In genomic region chr9:106476002-106476923, GRCm38 (mm10) we compare ENCODE assay signal across 8 mouse cellular contexts. TPM values are rescaled to one million over a fixed set of nuclear protein-coding genes. Genes with fewer than 3 reads are reported as not detected.
DNase-seq lines count a peak whose midpoint lies in the region; ATAC-seq and TF ChIP-seq lines count a peak whose summit lies in the region.

No protein-coding gene starts in this region.

- H3K79me2 ChIP-seq in C2C12 (ENCODE audit: control insufficient read depth, insufficient read depth) (peaks cover 53% of the 10 kb centered on the region), macrophage (ENCODE audit: inconsistent target) (peaks cover 38% of the 10 kb centered on the region)

- no peaks in the 10 kb centered on the region for H3K27me3 ChIP-seq in C2C12 (ENCODE audit: control insufficient read depth, insufficient read depth, insufficient read length)
- peaks cover 14% of the 10 kb centered on the region for H3K27me3 ChIP-seq in forebrain, embryonic 10.5 days (ENCODE audit: poor library complexity, severe bottlenecking)
- no peaks in the 10 kb centered on the region for H3K27me3 ChIP-seq in heart, embryonic 14.5 days (ENCODE audit: control insufficient read depth, insufficient read depth, low read length)
- H3K27me3 ChIP-seq in kidney, embryonic 16.5 days (ENCODE audit: insufficient read depth, low read length) = no peaks in the 10 kb centered on the region

- peaks cover 18% of the 10 kb centered on the region for H3K79me3 ChIP-seq in C2C12 (ENCODE audit: low read depth)

- H3K4me1 ChIP-seq in forebrain, embryonic 10.5 days = peaks cover 76% of the 10 kb centered on the region
- H3K4me1 ChIP-seq in heart, embryonic 14.5 days (ENCODE audit: control insufficient read depth in 2 of 2, insufficient read depth in 2 of 2, low read length in 2 of 2) = peaks cover 29% of the 10 kb centered on the region in 2 experiments
- H3K4me1 ChIP-seq in kidney, embryonic 16.5 days (ENCODE audit: insufficient read depth, low read length) = peaks cover 45% of the 10 kb centered on the region

- H3K4me3 ChIP-seq in C2C12 (ENCODE audit: insufficient read depth, poor library complexity, severe bottlenecking) = peak overlapping the region; percentile 61
- peak overlapping the region; percentile 87 for H3K4me3 ChIP-seq in forebrain, embryonic 10.5 days
- H3K4me3 ChIP-seq in heart, embryonic 14.5 days (ENCODE audit: control insufficient read depth in 1 of 2, insufficient read depth in 1 of 2, low read depth in 1 of 2, low read length in 2 of 2) = peak overlapping the region; percentile 1 to 13; a peak in 2 of 4 replicates
- H3K4me3 ChIP-seq in kidney, embryonic 16.5 days (ENCODE audit: low read length) = peak overlapping the region; percentile 3
- peak overlapping the region; percentile 72 for H3K4me3 ChIP-seq in macrophage (ENCODE audit: inconsistent target)

- no peaks in the 10 kb centered on the region for H3K9me3 ChIP-seq in forebrain, embryonic 10.5 days
- H3K9me3 ChIP-seq in heart, embryonic 14.5 days (ENCODE audit: control insufficient read depth, low read length) = no peaks in the 10 kb centered on the region
- no peaks in the 10 kb centered on the region for H3K9me3 ChIP-seq in kidney, embryonic 16.5 days (ENCODE audit: low read length)

- H3K27ac ChIP-seq in forebrain, embryonic 10.5 days = peak overlapping the region; percentile 83
- peak overlapping the region; percentile 3 to 56 for H3K27ac ChIP-seq in heart, embryonic 14.5 days (replicated peaks in 1 of 2; ENCODE audit: control insufficient read depth in 1 of 2, insufficient read depth in 1 of 2, low read depth in 2 of 2, low read length in 2 of 2)
- peak overlapping the region; percentile 63 for H3K27ac ChIP-seq in kidney, embryonic 16.5 days (ENCODE audit: low read length)
- H3K27ac ChIP-seq in macrophage = peak overlapping the region; percentile 94

- H3K36me3 ChIP-seq in C2C12 (ENCODE audit: control insufficient read depth, insufficient read depth) (peaks cover 5% of the 10 kb centered on the region), macrophage (ENCODE audit: inconsistent target) (peaks cover 15% of the 10 kb centered on the region; the same call in 1 of the 2 replicates)
- peaks cover 24% of the 10 kb centered on the region for H3K36me3 ChIP-seq in forebrain, embryonic 10.5 days (replicated peaks)
- H3K36me3 ChIP-seq in heart, embryonic 14.5 days (ENCODE audit: control insufficient read depth, insufficient read depth, low read length) = peaks cover 12% of the 10 kb centered on the region
- peaks cover 8% of the 10 kb centered on the region for H3K36me3 ChIP-seq in kidney, embryonic 16.5 days (ENCODE audit: insufficient read depth, low read length)

- peak; percentile 61 for DNase-seq in MEL-GATA-1-ER (ENCODE audit: extremely low read depth, low read depth)
- no peak for DNase-seq in forebrain, embryonic 10.5 days (ENCODE audit: extremely low spot score, low spot score)
- peak; percentile 82 for DNase-seq in spleen, postnatal 36 days (ENCODE audit: low spot score in 2 of 2)

- peak; percentile 31 for ATAC-seq in heart, embryonic 14.5 days (ENCODE audit: insufficient number of reproducible peaks, insufficient read depth, low FRiP score, low read depth)
- peak; percentile 47 for ATAC-seq in kidney, embryonic 16.5 days (ENCODE audit: low FRiP score, low TSS enrichment)
- ATAC-seq in cerebellum, adult (ENCODE audit: insufficient number of reproducible peaks, low FRiP score, low TSS enrichment) = no peak

- H3K9ac ChIP-seq in heart, embryonic 14.5 days (ENCODE audit: low read length) = peak overlapping the region; percentile 49
- H3K9ac ChIP-seq in kidney, embryonic 16.5 days (replicated peaks; ENCODE audit: low read length) = peak overlapping the region; percentile 55

- H3ac ChIP-seq in C2C12 (ENCODE audit: control insufficient read depth, insufficient read length, low read depth) = peak overlapping the region; percentile 53

- 39% methylated on average over 16 of the region's 16 CpGs for WGBS in forebrain, embryonic 10.5 days
- 27% methylated on average over 16 of the region's 16 CpGs for WGBS in heart, embryonic 14.5 days
- WGBS in kidney, embryonic 16.5 days = 22% methylated on average over 16 of the region's 16 CpGs
- 8% methylated on average over 16 of the region's 16 CpGs for WGBS in macrophage (ENCODE audit: missing documents)

- TF ChIP-seq CTCF in C2C12 (IDR thresholded peaks at IDR 0.05; ENCODE audit: control insufficient read depth, insufficient read depth, insufficient read length) = no peak

- peak overlapping the region; percentile 45 for H3K4me2 ChIP-seq in heart, embryonic 14.5 days (ENCODE audit: low read length)
- H3K4me2 ChIP-seq in kidney, embryonic 16.5 days (replicated peaks; ENCODE audit: low read depth, low read length) = peak overlapping the region; percentile 37

TF ChIP-seq in C2C12, 6 proteins besides CTCF, POLR2A, EP300 and RAD21:
- peak; percentile 98 for TF ChIP-seq USF1 (IDR thresholded peaks at IDR 0.05; ENCODE audit: low read depth)
- TF ChIP-seq CEBPB (IDR thresholded peaks at IDR 0.05; ENCODE audit: low read depth) = no peak
TF ChIP-seq in C2C12: peak in this region for 1.

RNA-seq across cellular contexts. Expression of gene Parp3, which starts 0.5 kb away (rescaled TPM):
- 26.8 TPM for polyA plus RNA-seq in C2C12 (2012; fragmentation: generic; extraction: Trizol)
- 2.1 and 2.6 TPM in 2 replicates for polyA plus RNA-seq in forebrain, embryonic 10.5 days (2016; fragmentation: Nextera tagmentation; extraction: Ambion mirVana)
- 1.2 and 1.3 TPM in 2 replicates for polyA plus RNA-seq in heart, embryonic 14.5 days (2014; fragmentation: Nextera tagmentation; extraction: Ambion mirVana)
- polyA plus RNA-seq in kidney, embryonic 16.5 days (2015; fragmentation: Nextera tagmentation; extraction: Ambion mirVana) = 3.3 and 3.5 TPM in 2 replicates
- total RNA-seq in macrophage (2018; cell fraction: chromatin; rRNA removed) = 100 to 1,000 TPM in 17 of 26 experiments, 10 to 100 TPM in 9; 48.9 to 188 (median 124) TPM
- total RNA-seq in macrophage (2018; cell fraction: cytosol; rRNA removed) = 10 to 100 TPM; 15.1 to 57.8 (median 27.0) TPM
- 100 to 1,000 TPM in 12 of 26 experiments, 10 to 100 TPM in 14; 58.4 to 171 (median 95.9) TPM for total RNA-seq in macrophage (2018; cell fraction: nucleus; rRNA removed)
- 28.0 to 31.0 TPM (median 28.4 TPM) in 3 replicates for polyA plus RNA-seq in macrophage (2018)

RNA-seq across cellular contexts. Expression of gene Rrp9, which starts 0.5 kb away (rescaled TPM):
- 109 TPM for polyA plus RNA-seq in C2C12 (2012; fragmentation: generic; extraction: Trizol)
- 85.2 and 91.4 TPM in 2 replicates for polyA plus RNA-seq in forebrain, embryonic 10.5 days (2016; fragmentation: Nextera tagmentation; extraction: Ambion mirVana)
- polyA plus RNA-seq in heart, embryonic 14.5 days (2014; fragmentation: Nextera tagmentation; extraction: Ambion mirVana) = 21.8 TPM in 2 replicates
- 56.2 and 59.5 TPM in 2 replicates for polyA plus RNA-seq in kidney, embryonic 16.5 days (2015; fragmentation: Nextera tagmentation; extraction: Ambion mirVana)
- total RNA-seq in macrophage (2018; cell fraction: chromatin; rRNA removed) = 10 to 100 TPM in 25 of 26 experiments, 1 to 10 TPM in 1; 8.9 to 68.9 (median 28.0) TPM
- total RNA-seq in macrophage (2018; cell fraction: cytosol; rRNA removed) = 10 to 100 TPM in 24 of 26 experiments, 1 to 10 TPM in 2; 9.0 to 17.2 (median 12.1) TPM
- total RNA-seq in macrophage (2018; cell fraction: nucleus; rRNA removed) = 10 to 100 TPM in 20 of 26 experiments, 1 to 10 TPM in 6; 6.3 to 29.5 (median 13.5) TPM
- 10.1 to 24.9 TPM (median 11.4 TPM) in 3 replicates for polyA plus RNA-seq in macrophage (2018)

RNA-seq across cellular contexts. Expression of gene Gpr62, which starts 10.5 kb away (rescaled TPM):
- polyA plus RNA-seq in C2C12 (2012; fragmentation: generic; extraction: Trizol) = 0.29 TPM
- 0.10 and 0.27 TPM in 2 replicates for polyA plus RNA-seq in forebrain, embryonic 10.5 days (2016; fragmentation: Nextera tagmentation; extraction: Ambion mirVana)
- 0.30 and 0.46 TPM in 2 replicates for polyA plus RNA-seq in heart, embryonic 14.5 days (2014; fragmentation: Nextera tagmentation; extraction: Ambion mirVana)
- polyA plus RNA-seq in kidney, embryonic 16.5 days (2015; fragmentation: Nextera tagmentation; extraction: Ambion mirVana) = 0.31 and 0.41 TPM in 2 replicates
- under 1 TPM in 12 of 26 experiments, not detected in 14; 0.29 to 0.97 (median 0.66) TPM for total RNA-seq in macrophage (2018; cell fraction: chromatin; rRNA removed)
- total RNA-seq in macrophage (2018; cell fraction: cytosol; rRNA removed) = under 1 TPM in 1 of 26 experiments, not detected in 25; 0.07 TPM
- total RNA-seq in macrophage (2018; cell fraction: nucleus; rRNA removed) = under 1 TPM in 10 of 26 experiments, not detected in 16; 0.22 to 0.55 (median 0.35) TPM
- polyA plus RNA-seq in macrophage (2018) = not detected in 3 replicates

RNA-seq across cellular contexts. Expression of gene Pcbp4, which starts 23.2 kb away (rescaled TPM):
- 294 TPM for polyA plus RNA-seq in C2C12 (2012; fragmentation: generic; extraction: Trizol)
- 337 and 351 TPM in 2 replicates for polyA plus RNA-seq in forebrain, embryonic 10.5 days (2016; fragmentation: Nextera tagmentation; extraction: Ambion mirVana)
- 59.0 and 66.4 TPM in 2 replicates for polyA plus RNA-seq in heart, embryonic 14.5 days (2014; fragmentation: Nextera tagmentation; extraction: Ambion mirVana)
- 119 and 136 TPM in 2 replicates for polyA plus RNA-seq in kidney, embryonic 16.5 days (2015; fragmentation: Nextera tagmentation; extraction: Ambion mirVana)
- total RNA-seq in macrophage (2018; cell fraction: chromatin; rRNA removed) = 10 to 100 TPM in 12 of 26 experiments, 1 to 10 TPM in 14; 1.6 to 28.3 (median 8.9) TPM
- 1 to 10 TPM; 1.3 to 7.8 (median 3.1) TPM for total RNA-seq in macrophage (2018; cell fraction: cytosol; rRNA removed)
- total RNA-seq in macrophage (2018; cell fraction: nucleus; rRNA removed) = 1 to 10 TPM in 25 of 26 experiments, not detected in 1; 1.2 to 8.9 (median 2.7) TPM
- 2.8 to 4.6 TPM (median 4.5 TPM) in 3 replicates for polyA plus RNA-seq in macrophage (2018)

RNA-seq across cellular contexts. Expression of gene Iqcf1, which starts 23.5 kb away (rescaled TPM):
- polyA plus RNA-seq in C2C12 (2012; fragmentation: generic; extraction: Trizol) (0.08 TPM), macrophage (2018) (not detected in 3 replicates)
- polyA plus RNA-seq in forebrain, embryonic 10.5 days (2016; fragmentation: Nextera tagmentation; extraction: Ambion mirVana) = not detected in 2 replicates
- not detected in 2 replicates for polyA plus RNA-seq in heart, embryonic 14.5 days (2014; fragmentation: Nextera tagmentation; extraction: Ambion mirVana)
- polyA plus RNA-seq in kidney, embryonic 16.5 days (2015; fragmentation: Nextera tagmentation; extraction: Ambion mirVana) = not detected in 2 replicates
- total RNA-seq in macrophage (2018; cell fraction: chromatin; rRNA removed) = not detected
- total RNA-seq in macrophage (2018; cell fraction: cytosol; rRNA removed) = not detected
- not detected for total RNA-seq in macrophage (2018; cell fraction: nucleus; rRNA removed)

Comparison
In these comparisons a context has a peak if more than half of its experiments do, and no peak if none do; other contexts are left out.
1. H3K4me3 ChIP-seq: peak in every context shown above with its lines; median percentile 87 in forebrain, embryonic 10.5 days; 72 in macrophage; 61 in C2C12; 7 in heart, embryonic 14.5 days; 3 in kidney, embryonic 16.5 days.
2. H3K27ac ChIP-seq: peak in every context shown above with its lines; median percentile 94 in macrophage; 83 in forebrain, embryonic 10.5 days; 63 in kidney, embryonic 16.5 days; 30 in heart, embryonic 14.5 days.